Mouse (Mus musculus): Measurements from ENCODE around the gene Cd55b.
"Not testable (repeated sequence)": the region's sequence is repeated elsewhere in the genome, so short reads cannot be mapped to it uniquely, and the experiment has no call there.

DNA sequence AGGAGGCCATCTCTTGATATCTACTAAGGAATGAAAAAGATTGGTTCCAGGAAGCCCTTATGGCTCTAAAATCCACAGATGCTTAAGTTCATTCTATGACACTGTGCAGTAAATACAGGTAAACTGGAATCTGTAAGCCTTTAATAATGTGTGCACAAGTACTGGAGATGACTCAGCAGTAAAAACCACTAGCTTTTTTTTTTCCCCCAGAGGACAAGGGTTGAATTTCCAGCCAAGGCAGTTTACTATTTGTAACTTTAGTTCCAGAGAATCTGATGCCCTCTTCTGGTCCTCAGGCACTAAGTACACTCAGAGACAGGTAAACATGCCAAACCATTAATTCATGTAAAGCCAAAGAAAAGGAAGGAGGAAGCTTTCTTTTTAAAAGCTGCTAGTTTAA is 25.7 kb downstream of the Cd55b start:
- TF ChIP-seq CTCF (IDR thresholded peaks at IDR 0.05; ENCODE audit: borderline replicate concordance, insufficient read depth, low read length); POLR2A (IDR thresholded peaks at IDR 0.05; ENCODE audit: low read depth, low read length): not testable (repeated sequence)
